Mouse (Mus musculus) testis, adult 2 months (tissue): ENCODE data around the gene Tor3a. TPM values are rescaled to one million over a fixed set of nuclear protein-coding genes. Genes with fewer than 3 reads are reported as not detected.

Experiments
- H3K27ac ChIP-seq: fragments of 200-500 bp; 2 replicates; pipeline ENCODE4 v1.5.1; 2012; ENCODE audit warnings: low read depth, low read length; ENCODE audit not compliant: control insufficient read depth, insufficient read depth
- H3K27me3 ChIP-seq: fragments of 200-500 bp; 2 replicates; pipeline ENCODE4 v1.6.1; 2012; ENCODE audit warnings: mild to moderate bottlenecking, low read length, moderate library complexity; ENCODE audit not compliant: control insufficient read depth, insufficient read depth
- H3K36me3 ChIP-seq: fragments of 200-500 bp; 2 replicates; pipeline ENCODE4 v1.6.1; 2012; ENCODE audit warnings: mild to moderate bottlenecking, low read length; ENCODE audit not compliant: control insufficient read depth, insufficient read depth
- H3K4me1 ChIP-seq: fragments of 200-500 bp; 2 replicates; pipeline ENCODE4 v1.6.1; 2012; ENCODE audit warnings: low read length; ENCODE audit not compliant: control insufficient read depth, insufficient read depth
- H3K4me3 ChIP-seq: fragments of 200-500 bp; 2 replicates; pipeline ENCODE4 v1.5.1; 2012; ENCODE audit warnings: low read depth, mild to moderate bottlenecking, low read length, moderate library complexity, mixed read lengths; ENCODE audit not compliant: control insufficient read depth
- CTCF ChIP-seq: fragments of 200-500 bp; IDR thresholded peaks from 2 replicates; pipeline ENCODE4 v1.5.1; 2012; ENCODE audit warnings: low read depth, mild to moderate bottlenecking, inconsistent platforms, low read length, moderate library complexity; ENCODE audit not compliant: control insufficient read depth, insufficient read depth, insufficient replicate concordance
- POLR2A ChIP-seq: fragments of 200-500 bp; IDR thresholded peaks from 2 replicates; pipeline ENCODE4 v1.6.1; 2012; ENCODE audit warnings: low read depth, mild to moderate bottlenecking, inconsistent platforms, low read length, moderate library complexity; ENCODE audit not compliant: control insufficient read depth
- polyA plus RNA-seq: library from polyadenylated mRNA; depleted of rRNA; stranded (reverse); fragments of >200 nt; gene quantifications from 2 replicates; pipeline ENCODE4 v1.2.3, GENCODE M21; 2012; rRNA removed

Tor3a gene
- polyA plus RNA-seq, result 0.90 and 0.94 TPM in 2 replicates

GRCm38 (mm10) chr1:156674195-156675000, at the start of gene Tor3a:
Gene Tor3a (minus strand): TSS chr1:156674356.
- Histone ChIP-seq H3K27me3 (no peaks in the 10 kb centered on the region), H3K27ac (0 out of 2 replicates have a peak within 1 kb of the TSS, but pooled peaks have one; percentile 2), H3K4me3 (peak within 1 kb of the TSS; percentile 78), H3K36me3 (no peaks in the 10 kb centered on the region), H3K4me1 (peaks cover 7% of the 10 kb centered on the region; the same call in 1 of the 2 replicates)
- TF ChIP-seq CTCF (no peak), POLR2A (no peak)

DNA sequence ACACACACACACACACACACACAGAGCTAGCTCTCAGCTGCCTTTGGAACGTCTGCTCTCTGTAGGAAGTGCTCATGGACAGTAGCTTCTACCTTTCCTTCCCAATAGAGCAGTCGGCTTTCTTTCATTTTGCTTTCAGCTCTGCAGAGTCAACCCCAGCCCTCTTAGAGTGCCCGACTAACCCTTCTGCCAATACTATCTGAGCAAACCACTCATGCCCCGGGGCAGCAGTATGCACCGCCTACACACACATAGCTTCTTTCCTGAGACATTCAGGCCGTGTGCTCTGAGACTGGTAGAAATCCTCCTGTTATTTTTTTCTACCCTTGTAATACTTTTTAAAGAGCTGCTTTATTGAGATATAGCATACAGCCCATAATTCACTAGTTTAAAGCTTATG, 47.9 kb upstream of the Tor3a start:
- Histone ChIP-seq H3K4me3 (no peak overlapping the region), H3K4me1 (peaks cover 2% of the 10 kb centered on the region; the same call in 1 of the 2 replicates)

DNA sequence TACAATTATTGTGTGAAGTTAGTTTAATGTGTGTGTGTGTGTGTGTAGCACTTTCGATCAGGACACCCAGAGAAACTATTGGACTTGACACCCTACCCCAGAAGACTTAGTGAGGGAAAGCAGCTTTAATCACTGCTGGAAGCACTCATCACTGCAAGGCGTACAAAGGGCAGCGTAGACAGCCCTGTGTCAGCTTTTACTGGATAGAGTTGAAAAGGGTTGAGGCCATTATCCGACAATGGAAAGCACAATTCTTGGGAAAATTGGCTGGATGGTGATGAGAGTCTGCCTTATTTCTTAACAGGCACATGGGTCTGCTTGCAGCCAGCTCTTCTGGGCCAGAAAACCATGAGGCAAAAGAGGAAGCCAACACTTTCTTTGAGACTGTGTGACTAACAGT, 45.9 kb upstream of the Tor3a start:
- TF ChIP-seq POLR2A, result no peak
- no peak for TF ChIP-seq CTCF
- no peaks in the 10 kb centered on the region for H3K27me3 ChIP-seq
- no peak overlapping the region for H3K4me3 ChIP-seq
- H3K27ac ChIP-seq, result no peak overlapping the region
- H3K36me3 ChIP-seq, result peaks cover 1% of the 10 kb centered on the region; the same call in 1 of the 2 replicates
- H3K4me1 ChIP-seq, result peaks cover 2% of the 10 kb centered on the region; the same call in 1 of the 2 replicates

More for the DNA sequence above, 47.9 kb upstream of the Tor3a start:
- no peak for TF ChIP-seq CTCF
- TF ChIP-seq POLR2A, result no peak
- H3K27ac ChIP-seq, result no peak overlapping the region
- no peaks in the 10 kb centered on the region for H3K27me3 ChIP-seq
- H3K36me3 ChIP-seq, result no peaks in the 10 kb centered on the region

DNA sequence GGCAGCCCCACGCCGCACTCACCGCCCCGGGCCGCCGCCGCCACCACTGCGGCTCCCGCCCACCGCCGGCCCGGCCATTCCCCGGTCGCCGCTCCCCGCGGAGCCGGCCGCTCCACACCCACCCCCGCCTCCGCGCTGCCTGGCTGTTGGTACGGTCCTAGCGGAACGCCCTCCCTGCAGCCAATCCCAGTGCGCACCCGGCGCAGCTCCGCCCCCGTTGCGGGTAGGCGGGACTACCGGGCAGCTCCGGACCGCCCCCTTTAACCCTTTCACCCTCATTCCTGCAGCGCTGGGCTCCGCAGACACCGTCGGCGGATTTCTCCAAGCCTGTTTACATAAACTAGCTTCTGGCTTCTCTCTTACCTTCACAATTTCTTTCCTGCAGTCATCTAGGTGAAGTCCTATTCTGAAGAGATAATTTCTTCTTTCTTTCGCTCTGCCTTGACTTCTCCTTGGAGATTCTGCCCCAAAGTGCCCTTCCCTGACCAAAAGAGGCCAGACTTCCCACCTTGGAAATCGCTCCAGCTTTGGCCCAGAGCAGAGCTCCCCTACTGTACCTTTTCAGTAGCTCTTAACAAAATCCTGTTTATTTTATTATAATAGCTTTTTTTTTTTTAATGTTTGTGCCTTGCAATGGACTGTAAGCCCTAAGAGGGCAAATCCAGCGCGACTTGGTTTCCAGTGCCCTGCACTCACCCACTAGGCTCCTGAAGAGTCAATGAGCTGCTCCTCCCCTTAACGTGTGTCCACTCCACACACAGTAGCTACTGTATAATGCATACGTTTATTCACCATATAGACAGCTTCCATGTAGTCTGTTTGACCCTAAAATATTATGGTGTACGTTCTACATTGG, 45.0 kb upstream of the Tor3a start, which contains the start of gene Fam20b:
Gene Fam20b, minus strand, starts transcription at position 137 of the 856 bp plus-strand sequence.
- H3K36me3 ChIP-seq, result peaks cover 1% of the 10 kb centered on the region; the same call in 1 of the 2 replicates
- peak within 1 kb of the TSS; percentile 91 for H3K27ac ChIP-seq
- no peaks in the 10 kb centered on the region for H3K27me3 ChIP-seq
- no peak for TF ChIP-seq CTCF
- TF ChIP-seq POLR2A, result peak; percentile 69; the same call in 1 of the 2 replicates
- peak within 1 kb of the TSS; percentile 92 for H3K4me3 ChIP-seq
- H3K4me1 ChIP-seq, result peaks cover 2% of the 10 kb centered on the region; the same call in 1 of the 2 replicates

GRCm38 (mm10) chr1:156718286-156718949, 44.3 kb upstream of the Tor3a start:
- TF ChIP-seq CTCF (no peak), POLR2A (no peak; the same call in 1 of the 2 replicates)
- H3K4me3 ChIP-seq, result peak overlapping the region; percentile 92
- H3K36me3 ChIP-seq, result peaks cover 1% of the 10 kb centered on the region; the same call in 1 of the 2 replicates
- peak overlapping the region; percentile 91 for H3K27ac ChIP-seq
- H3K4me1 ChIP-seq, result peaks cover 2% of the 10 kb centered on the region; the same call in 1 of the 2 replicates
- H3K27me3 ChIP-seq, result no peaks in the 10 kb centered on the region

GRCm38 (mm10) chr1:156717751-156718285, 43.7 kb upstream of the Tor3a start:
- Histone ChIP-seq H3K36me3 (peaks cover 1% of the 10 kb centered on the region; the same call in 1 of the 2 replicates), H3K27ac (peak overlapping the region; percentile 91), H3K27me3 (no peaks in the 10 kb centered on the region), H3K4me1 (peaks cover 2% of the 10 kb centered on the region; the same call in 1 of the 2 replicates), H3K4me3 (peak overlapping the region; percentile 92)
- no peak for TF ChIP-seq POLR2A
- no peak for TF ChIP-seq CTCF
